Mouse (Mus musculus) layer of hippocampus, postnatal 36 days (tissue): ENCODE data around the gene Ppard. TPM values are rescaled to one million over a fixed set of nuclear protein-coding genes. Genes with fewer than 3 reads are reported as not detected.

Experiments used
- DNase-seq, 2 experiments: peaks; one replicate each; pipeline ENCODE4 v3.0.0; 2022
- total RNA-seq, 2 experiments: library from RNA; stranded (reverse); gene quantifications; 2 replicates each; pipeline ENCODE4 v1.2.3; 2021

The Ppard gene
- total RNA-seq, 2 experiments from 2014 or later: 22.8 to 30.3 TPM

GRCm38 (mm10) chr17:28344670-28345069, 112.2 kb downstream of the Ppard start:
- no peak for DNase-seq

DNA sequence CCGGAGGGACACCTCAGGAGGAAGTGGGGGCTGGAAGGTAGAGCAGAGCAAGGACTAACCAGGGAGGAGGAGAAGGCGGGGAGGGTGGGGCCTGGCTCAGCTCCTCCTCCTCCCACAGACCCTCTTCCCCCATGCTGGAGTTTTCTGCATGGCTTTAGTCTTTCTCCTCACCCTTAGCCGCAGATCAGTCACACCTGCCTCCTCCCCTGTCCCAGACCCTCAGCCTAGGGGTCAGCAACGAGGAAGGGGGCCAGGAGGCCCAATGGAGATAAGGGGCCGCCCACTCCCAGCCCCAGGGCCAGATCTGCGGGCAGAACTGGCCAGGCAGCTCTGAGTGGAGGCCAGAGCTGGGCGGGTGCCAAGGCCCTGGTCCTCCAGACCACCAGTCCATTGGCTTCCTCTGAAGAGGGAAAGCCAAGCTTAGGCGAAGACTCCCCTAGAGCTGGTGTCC, 112.8 kb downstream of the Ppard start:
- no peak for DNase-seq

- no peak for DNase-seq
Measured at GRCm38 (mm10) chr17:28345882-28346281, 113.4 kb downstream of the Ppard start.

DNA sequence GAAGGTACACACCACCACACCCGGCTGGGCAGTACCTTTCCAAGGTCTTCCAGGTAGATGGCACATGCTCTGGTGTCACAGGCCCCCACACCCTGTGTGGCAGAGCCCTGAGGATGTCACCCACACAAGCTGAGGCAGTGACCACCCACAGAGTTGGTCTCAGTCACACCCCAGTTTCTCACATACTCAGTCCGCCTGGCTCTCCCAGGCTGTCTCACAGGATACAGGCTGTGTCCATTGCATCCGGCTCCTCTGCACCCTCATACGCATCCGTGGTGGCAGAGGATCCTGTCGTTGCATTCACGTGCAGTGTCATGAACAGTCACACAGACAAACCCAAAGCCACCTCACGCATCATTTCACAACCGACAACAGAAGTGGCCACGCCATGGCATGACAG, 114.8 kb downstream of the Ppard start:
- DNase-seq: no peak

DNA sequence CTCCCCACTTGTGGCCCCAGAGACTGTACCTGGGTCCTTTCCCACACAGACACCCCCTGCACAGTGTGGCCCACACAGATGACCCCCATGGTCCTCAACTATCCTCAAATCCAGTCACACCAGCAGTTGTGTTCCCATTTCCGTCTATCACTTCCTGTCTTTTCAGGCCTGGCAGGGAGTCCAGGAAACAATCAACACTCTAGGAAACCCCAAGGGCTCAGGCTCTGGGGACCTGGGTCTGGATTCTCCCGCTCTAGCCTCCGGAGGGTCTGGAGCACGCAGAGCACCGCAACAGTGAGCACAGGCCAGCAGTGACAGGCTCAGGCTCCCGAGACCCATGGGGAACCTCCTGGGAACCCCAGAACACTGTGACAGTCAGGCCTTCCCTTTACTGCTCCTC, 115.7 kb downstream of the Ppard start:
- no peak for DNase-seq

- DNase-seq: no peak
Measured at GRCm38 (mm10) chr17:28349264-28349880, 116.9 kb downstream of the Ppard start.

DNA sequence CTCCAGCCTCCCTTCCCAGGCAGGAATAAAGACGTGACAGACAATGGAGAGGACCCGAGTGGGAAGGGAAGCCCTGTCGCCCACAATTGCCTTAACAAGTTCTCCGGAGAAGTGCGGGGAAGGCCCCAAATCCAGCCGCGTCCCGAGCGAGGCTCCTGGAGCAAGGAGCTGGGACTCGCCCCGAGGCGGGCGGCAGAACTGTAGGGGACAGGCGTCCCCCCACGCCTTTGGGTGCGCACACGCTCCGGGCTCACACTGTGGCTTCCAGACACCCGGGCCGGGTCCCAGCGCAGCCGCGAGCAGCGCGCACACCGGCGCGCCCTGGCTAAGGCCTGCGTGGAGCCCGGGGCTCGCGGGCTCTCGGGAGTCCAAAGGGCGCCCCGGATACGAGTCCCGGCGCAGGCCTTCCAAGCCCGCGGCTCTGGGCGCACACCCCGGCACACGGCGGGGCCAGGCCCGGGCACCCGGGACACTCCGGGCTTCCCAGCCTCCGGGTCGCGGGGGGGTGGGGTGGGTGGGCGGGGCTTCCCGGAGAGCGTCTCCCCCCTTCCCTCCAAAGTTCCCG, 117.5 kb downstream of the Ppard start:
- DNase-seq: no peak

GRCm38 (mm10) chr17:28350466-28351352, 118.2 kb downstream of the Ppard start, which contains the start of gene Tead3:
Gene Tead3, minus strand, starts transcription at chr17:28350817.
- no peak for DNase-seq

Other genes starting within 250 kb of the Ppard start
- gene Tcp11, start 152.1 kb upstream of the Ppard start, total RNA-seq: 1 to 10 TPM; 1.0 to 1.5 TPM
- 1 to 10 TPM in 1 of 2 experiments, under 1 TPM in 1; 0.96 to 1.0 TPM for gene Scube3, start 90.6 kb upstream of the Ppard start, total RNA-seq
- 100 to 1,000 TPM; 101 to 112 TPM for gene Zfp523, start 55.6 kb upstream of the Ppard start, total RNA-seq
- gene Def6, start 24.9 kb upstream of the Ppard start, total RNA-seq: 1 to 10 TPM; 2.1 to 3.4 TPM
- 10 to 100 TPM; 25.2 to 27.9 TPM for gene Fance, start 80.8 kb downstream of the Ppard start, total RNA-seq
- gene Rpl10a, start 95.8 kb downstream of the Ppard start, total RNA-seq: 100 to 1,000 TPM; 342 TPM
- gene Tead3, start 118.1 kb downstream of the Ppard start, total RNA-seq: 1 to 10 TPM; 1.7 to 3.7 TPM
- not detected for gene Tulp1, start 132.5 kb downstream of the Ppard start, total RNA-seq